Mouse (Mus musculus): ENCODE data around the gene Gal3st1.

GRCm38 (mm10) chr11:3936318-3936717, 47.1 kb upstream of the Gal3st1 start:
- TF ChIP-seq CTCF (IDR thresholded peaks at IDR 0.05; ENCODE audit: control insufficient read depth, insufficient read depth, low read length) (no peak), POLR2A (IDR thresholded peaks at IDR 0.05; ENCODE audit: borderline replicate concordance, control insufficient read depth, low read depth, low read length) (no peak)

Measured in bone marrow, adult 2 months (tissue).